Mouse (Mus musculus): ENCODE results near the gene Prep.

DNA sequence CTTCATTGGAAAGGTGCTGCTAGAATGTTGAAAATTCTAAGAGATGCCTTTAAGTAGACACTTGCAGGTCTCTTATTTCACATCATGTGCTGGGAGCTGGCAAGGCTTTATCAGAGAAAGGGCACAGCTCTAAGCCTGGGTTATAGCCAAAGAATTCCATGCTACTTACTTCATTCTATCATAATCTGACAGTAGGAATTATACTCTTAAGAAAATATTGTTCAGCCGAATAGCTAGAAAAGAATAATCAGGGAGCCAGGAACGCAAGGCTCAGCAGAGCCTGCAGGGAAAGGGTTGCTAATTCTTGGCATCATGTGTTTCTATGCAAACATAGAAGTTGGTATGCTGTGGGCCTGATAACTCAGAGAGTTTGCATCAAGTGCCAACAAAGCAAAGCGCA is 114.3 kb downstream of the Prep start:
- TF ChIP-seq POLR2A (IDR thresholded peaks at IDR 0.05; ENCODE audit: borderline replicate concordance, control insufficient read depth, low read depth, low read length) = no peak
- TF ChIP-seq CTCF (IDR thresholded peaks at IDR 0.05; ENCODE audit: control insufficient read depth, insufficient read depth, low read length) = no peak

All from bone marrow, adult 2 months (tissue).